Mouse (Mus musculus): ENCODE measurements around the gene Parp11. TPM values are rescaled to one million over a fixed set of nuclear protein-coding genes. Genes with fewer than 3 reads are reported as not detected.

Gene Parp11
- total and polyA plus RNA-seq, 3 experiments, result 5.3 to 8.2 (median 7.0) TPM

DNA sequence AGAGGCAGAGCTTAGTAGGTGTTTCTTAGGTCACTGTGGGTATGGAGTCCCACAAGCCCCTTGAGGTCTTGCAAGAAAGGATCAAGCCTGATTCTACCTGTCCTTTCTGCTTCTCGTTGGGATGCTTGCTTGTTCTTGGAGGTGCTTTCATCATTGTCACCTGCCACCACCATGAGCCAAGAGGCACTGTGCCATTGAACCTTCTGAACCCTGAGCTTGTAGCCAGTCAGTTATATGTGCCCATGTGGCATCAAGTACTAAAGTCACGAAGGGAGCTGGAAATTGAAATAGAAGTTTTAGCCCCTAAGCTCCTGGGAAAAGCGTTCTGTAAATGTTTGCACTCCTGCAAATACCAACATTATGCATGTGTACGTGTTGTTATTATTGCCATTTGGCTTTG, 14.9 kb downstream of the Parp11 start:
- Histone ChIP-seq H3K9ac (ENCODE audit: low read depth, low read length) (no peak overlapping the region), H3K4me3 (no peak overlapping the region), H3K27me3 (ENCODE audit: control insufficient read depth, insufficient read depth, low read length) (no peaks in the 10 kb centered on the region), H3K27ac (no peak overlapping the region), H3K4me1 (ENCODE audit: control insufficient read depth, insufficient read depth, low read length) (no peaks in the 10 kb centered on the region), H3K79me2 (replicated peaks; ENCODE audit: control insufficient read depth, insufficient read depth, low read length) (no peaks in the 10 kb centered on the region), H3K36me3 (ENCODE audit: control insufficient read depth, insufficient read depth, low read length) (no peaks in the 10 kb centered on the region)
- no peak for TF ChIP-seq EP300 (IDR thresholded peaks at IDR 0.05; ENCODE audit: insufficient read depth, low read depth, low read length)
- no peak for TF ChIP-seq POLR2A (IDR thresholded peaks at IDR 0.05; ENCODE audit: insufficient read depth, low read depth, low read length)
- no peak for TF ChIP-seq CTCF (IDR thresholded peaks at IDR 0.05)
- DNase-seq, result no peak
- intact Hi-C loops (cut with DNase I), result no loop called here
- 91% methylated on average over 4 of the region's 4 CpGs for WGBS

DNA sequence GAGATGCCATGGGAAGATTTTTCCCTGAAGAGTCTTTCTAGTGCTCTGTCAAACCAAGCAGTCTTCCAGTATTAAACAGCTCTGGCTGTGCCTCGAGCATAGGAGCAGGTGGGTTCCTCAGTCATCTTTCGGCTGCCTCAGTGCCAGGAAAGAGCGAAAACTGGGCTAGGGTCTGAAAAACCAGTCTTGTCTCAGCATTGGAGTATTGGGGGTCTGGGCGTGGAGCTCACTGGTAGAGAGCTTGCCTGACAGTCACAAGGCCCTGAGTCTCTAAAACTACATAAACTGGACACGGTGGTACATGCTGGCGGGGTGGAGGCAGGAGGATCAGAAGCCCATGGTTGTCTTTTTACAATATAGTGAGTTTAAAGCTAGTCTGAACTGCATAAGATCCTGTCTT, 15.6 kb downstream of the Parp11 start:
- WGBS, result 94% methylated on average over 6 of the region's 6 CpGs
- DNase-seq, result no peak

DNA sequence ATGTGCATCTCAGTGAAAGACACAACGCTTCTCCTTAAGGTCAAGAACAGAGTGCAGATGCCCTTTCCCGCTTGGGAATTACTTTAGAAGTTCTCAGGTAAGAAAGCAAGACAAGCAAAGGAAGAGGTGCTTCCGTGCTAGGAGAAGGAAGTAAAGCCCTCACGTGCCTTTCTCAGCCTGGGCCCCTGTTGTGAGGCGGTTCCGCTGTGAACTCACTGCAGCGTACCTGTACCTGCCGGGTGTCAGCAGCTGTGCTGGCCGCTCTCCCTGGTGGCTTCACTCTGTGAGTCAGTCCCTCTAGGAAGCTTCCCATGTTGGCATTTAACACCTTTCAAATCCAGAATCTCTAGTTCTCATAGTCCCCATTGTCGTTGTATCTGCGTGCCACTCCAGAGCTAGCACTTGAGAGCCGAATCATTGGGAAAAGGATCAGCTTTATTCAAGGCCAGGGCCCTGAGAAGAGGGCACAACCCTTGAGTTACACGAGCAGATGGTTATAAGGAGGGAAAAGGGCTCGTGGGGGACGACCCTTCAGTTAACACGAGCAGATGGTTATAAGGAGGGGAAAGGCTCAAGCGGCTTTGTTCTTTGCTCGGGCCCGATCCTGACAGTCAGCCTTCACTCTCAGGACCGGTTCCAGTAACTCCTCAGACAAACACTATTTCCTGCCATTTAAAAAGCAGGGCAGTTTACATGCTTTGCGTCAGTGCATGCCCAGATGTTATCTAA, 16.8 kb downstream of the Parp11 start:
- TF ChIP-seq EP300 (IDR thresholded peaks at IDR 0.05; ENCODE audit: insufficient read depth, low read depth, low read length) (no peak), CTCF (IDR thresholded peaks at IDR 0.05) (no peak), POLR2A (IDR thresholded peaks at IDR 0.05; ENCODE audit: insufficient read depth, low read depth, low read length) (no peak)
- Histone ChIP-seq H3K27ac (no peak overlapping the region), H3K36me3 (ENCODE audit: control insufficient read depth, insufficient read depth, low read length) (no peaks in the 10 kb centered on the region), H3K79me2 (replicated peaks; ENCODE audit: control insufficient read depth, insufficient read depth, low read length) (no peaks in the 10 kb centered on the region), H3K4me1 (ENCODE audit: control insufficient read depth, insufficient read depth, low read length) (0 out of 2 replicates have a peak, but pooled peaks cover 1% of the 10 kb centered on the region), H3K4me3 (no peak overlapping the region), H3K27me3 (ENCODE audit: control insufficient read depth, insufficient read depth, low read length) (no peaks in the 10 kb centered on the region), H3K9ac (ENCODE audit: low read depth, low read length) (no peak overlapping the region)
- intact Hi-C loops (cut with DNase I), result no loop called here
- no peak for DNase-seq
- WGBS, result 66% methylated on average over 21 of the region's 21 CpGs

More for the DNA sequence above, 15.6 kb downstream of the Parp11 start:
- Histone ChIP-seq H3K27me3 (ENCODE audit: control insufficient read depth, insufficient read depth, low read length) (no peaks in the 10 kb centered on the region), H3K9ac (ENCODE audit: low read depth, low read length) (no peak overlapping the region), H3K27ac (no peak overlapping the region), H3K4me3 (no peak overlapping the region), H3K4me1 (ENCODE audit: control insufficient read depth, insufficient read depth, low read length) (0 out of 2 replicates have a peak, but pooled peaks cover 1% of the 10 kb centered on the region), H3K79me2 (replicated peaks; ENCODE audit: control insufficient read depth, insufficient read depth, low read length) (no peaks in the 10 kb centered on the region), H3K36me3 (ENCODE audit: control insufficient read depth, insufficient read depth, low read length) (no peaks in the 10 kb centered on the region)
- TF ChIP-seq EP300 (IDR thresholded peaks at IDR 0.05; ENCODE audit: insufficient read depth, low read depth, low read length) (no peak), POLR2A (IDR thresholded peaks at IDR 0.05; ENCODE audit: insufficient read depth, low read depth, low read length) (no peak), CTCF (IDR thresholded peaks at IDR 0.05) (no peak)
- intact Hi-C loops (cut with DNase I), result no loop called here

DNA sequence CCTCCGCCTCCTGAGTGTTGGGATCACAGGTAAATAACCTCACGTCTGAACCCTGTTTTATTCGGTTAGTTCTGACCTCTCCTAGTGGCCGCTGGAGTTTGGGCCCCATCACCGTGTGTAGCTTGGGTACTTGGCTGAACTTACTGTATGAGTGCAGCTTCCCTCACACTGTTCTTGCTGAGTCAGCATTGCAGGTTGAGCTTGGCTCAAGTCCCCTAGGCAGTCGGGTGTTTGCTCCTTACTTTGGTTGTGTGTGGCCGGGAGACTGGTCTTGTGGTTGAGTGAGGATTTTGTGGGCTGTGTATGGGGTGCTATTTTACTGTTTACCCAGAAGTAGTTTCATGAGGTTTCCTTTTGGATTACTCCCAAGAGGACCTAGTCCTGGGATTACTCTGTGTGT, 17.9 kb downstream of the Parp11 start:
- intact Hi-C loops (cut with DNase I), result no loop called here

DNA sequence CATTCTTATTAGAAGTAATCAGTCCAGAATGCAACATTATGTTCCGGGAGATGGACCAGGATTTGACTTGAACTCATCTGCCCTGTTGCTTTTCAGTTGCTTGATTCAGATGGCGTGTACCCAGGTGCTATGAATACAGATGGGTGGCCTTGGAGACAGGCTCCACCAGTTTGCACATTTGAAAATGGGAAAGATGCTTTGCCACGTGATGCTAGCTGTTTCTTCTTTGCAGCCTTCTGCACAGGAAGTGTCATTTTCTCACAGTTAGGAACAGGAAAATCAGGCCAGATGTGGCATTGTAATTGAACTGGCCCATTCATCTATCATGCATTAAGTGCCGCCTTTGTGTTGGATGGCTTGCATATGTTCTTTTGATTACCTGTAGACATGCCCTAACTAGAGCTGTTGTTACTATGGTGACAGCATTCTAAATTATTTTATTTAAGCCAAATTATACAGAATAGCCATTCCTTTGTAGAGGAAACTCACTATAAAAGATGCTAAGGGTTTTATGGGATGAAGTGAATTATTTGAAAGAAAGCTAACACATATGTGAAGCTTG, 20.2 kb downstream of the Parp11 start:
- Histone ChIP-seq H3K4me3 (no peak overlapping the region), H3K79me2 (replicated peaks; ENCODE audit: control insufficient read depth, insufficient read depth, low read length) (no peaks in the 10 kb centered on the region)
- TF ChIP-seq CTCF (IDR thresholded peaks at IDR 0.05), result no peak
- TF ChIP-seq EP300 (IDR thresholded peaks at IDR 0.05; ENCODE audit: insufficient read depth, low read depth, low read length), result no peak
- TF ChIP-seq POLR2A (IDR thresholded peaks at IDR 0.05; ENCODE audit: insufficient read depth, low read depth, low read length), result no peak

More for the DNA sequence above, 17.9 kb downstream of the Parp11 start:
- Histone ChIP-seq H3K36me3 (ENCODE audit: control insufficient read depth, insufficient read depth, low read length) (no peaks in the 10 kb centered on the region), H3K27me3 (ENCODE audit: control insufficient read depth, insufficient read depth, low read length) (no peaks in the 10 kb centered on the region), H3K4me3 (no peak overlapping the region), H3K79me2 (replicated peaks; ENCODE audit: control insufficient read depth, insufficient read depth, low read length) (no peaks in the 10 kb centered on the region), H3K27ac (no peak overlapping the region), H3K9ac (ENCODE audit: low read depth, low read length) (no peak overlapping the region), H3K4me1 (ENCODE audit: control insufficient read depth, insufficient read depth, low read length) (0 out of 2 replicates have a peak, but pooled peaks cover 1% of the 10 kb centered on the region)
- no peak for DNase-seq
- WGBS, result 86% methylated on average over 7 of the region's 7 CpGs
- no peak for TF ChIP-seq POLR2A (IDR thresholded peaks at IDR 0.05; ENCODE audit: insufficient read depth, low read depth, low read length)
- no peak for TF ChIP-seq CTCF (IDR thresholded peaks at IDR 0.05)
- TF ChIP-seq EP300 (IDR thresholded peaks at IDR 0.05; ENCODE audit: insufficient read depth, low read depth, low read length), result no peak

DNA sequence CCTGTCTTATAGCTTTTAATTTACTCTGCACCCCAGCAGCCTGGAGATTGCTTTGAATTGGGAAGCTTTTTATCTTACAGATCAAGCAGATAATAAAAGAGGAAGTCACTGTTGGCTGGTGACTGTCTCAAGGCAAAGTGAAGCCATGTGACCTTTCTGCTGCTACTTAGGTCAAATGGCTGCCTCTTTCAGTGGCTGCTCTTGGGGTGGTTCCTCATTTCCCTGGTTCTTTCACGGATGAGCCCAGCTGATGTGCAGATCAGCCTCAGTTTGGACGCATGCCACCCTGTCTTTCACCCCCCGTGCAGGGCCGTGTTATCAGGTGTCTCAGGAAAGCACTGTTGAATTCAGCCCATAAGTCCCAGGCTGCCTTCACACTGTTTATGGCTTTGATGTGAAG, 25.4 kb downstream of the Parp11 start:
- Histone ChIP-seq H3K27ac (no peak overlapping the region), H3K9ac (ENCODE audit: low read depth, low read length) (no peak overlapping the region), H3K79me2 (replicated peaks; ENCODE audit: control insufficient read depth, insufficient read depth, low read length) (no peaks in the 10 kb centered on the region), H3K4me3 (no peak overlapping the region), H3K36me3 (ENCODE audit: control insufficient read depth, insufficient read depth, low read length) (0 out of 2 replicates have a peak, but pooled peaks cover 2% of the 10 kb centered on the region), H3K27me3 (ENCODE audit: control insufficient read depth, insufficient read depth, low read length) (no peaks in the 10 kb centered on the region), H3K4me1 (ENCODE audit: control insufficient read depth, insufficient read depth, low read length) (no peaks in the 10 kb centered on the region)
- intact Hi-C loops (cut with DNase I), result no loop called here
- peak in 1 of 2 experiments; percentile 30 for DNase-seq
- no peak for TF ChIP-seq CTCF (IDR thresholded peaks at IDR 0.05)
- no peak for TF ChIP-seq EP300 (IDR thresholded peaks at IDR 0.05; ENCODE audit: insufficient read depth, low read depth, low read length)
- no peak for TF ChIP-seq POLR2A (IDR thresholded peaks at IDR 0.05; ENCODE audit: insufficient read depth, low read depth, low read length)
- 42% methylated on average over 4 of the region's 4 CpGs for WGBS

More for the DNA sequence above, 20.2 kb downstream of the Parp11 start:
- intact Hi-C loops (cut with DNase I), result no loop called here
- 69% methylated on average over 4 of the region's 4 CpGs for whole genome bisulfite sequencing
- Histone ChIP-seq H3K27me3 (ENCODE audit: control insufficient read depth, insufficient read depth, low read length) (no peaks in the 10 kb centered on the region), H3K4me1 (ENCODE audit: control insufficient read depth, insufficient read depth, low read length) (0 out of 2 replicates have a peak, but pooled peaks cover 1% of the 10 kb centered on the region), H3K27ac (no peak overlapping the region), H3K36me3 (ENCODE audit: control insufficient read depth, insufficient read depth, low read length) (0 out of 2 replicates have a peak, but pooled peaks cover 2% of the 10 kb centered on the region), H3K9ac (ENCODE audit: low read depth, low read length) (no peak overlapping the region)
- DNase-seq, result no peak
